Mouse (Mus musculus): ENCODE data around the gene Pde6g. TPM values are rescaled to one million over a fixed set of nuclear protein-coding genes. Genes with fewer than 3 reads are reported as not detected.

The Pde6g gene
- total and polyA plus RNA-seq, 2 experiments from 2014 or later, result 0.37 TPM; not detected in 1

DNA sequence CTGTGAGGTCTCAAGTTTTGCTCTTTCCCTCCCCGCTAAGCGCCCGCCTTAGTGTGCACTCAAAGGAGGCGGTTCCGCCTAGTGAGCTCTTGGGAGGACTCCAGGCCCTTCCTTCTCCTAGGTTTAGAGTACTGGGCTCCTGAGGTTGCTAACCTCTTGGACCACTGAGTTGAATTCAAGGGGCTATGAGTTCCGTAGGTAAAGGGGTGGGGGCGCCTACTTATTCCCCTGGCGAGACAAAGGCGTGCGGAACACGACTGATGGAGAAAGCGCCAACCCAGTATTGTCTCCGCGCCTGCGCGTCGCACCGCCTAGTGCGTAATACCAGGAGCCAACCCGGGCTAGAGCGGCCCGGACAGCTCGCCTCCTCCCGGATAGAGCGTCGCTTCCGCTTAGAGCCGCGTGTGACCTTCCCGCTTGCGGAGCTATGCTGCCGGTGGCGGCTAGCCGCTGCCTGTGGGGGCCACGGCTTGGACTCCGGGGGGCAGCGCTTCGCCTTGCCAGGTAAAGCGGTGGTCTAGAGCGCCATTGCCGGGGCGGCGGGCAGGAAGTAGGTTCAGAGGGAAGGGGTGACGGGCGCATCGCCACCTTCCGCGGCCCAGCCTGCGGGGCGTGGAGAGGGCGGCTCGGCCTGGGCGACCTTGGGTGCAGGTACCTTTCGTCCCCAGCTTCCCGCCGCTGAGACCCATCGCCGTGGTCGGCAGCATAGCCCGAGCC, 31.1 kb upstream of the Pde6g start, which contains the start of gene Mrpl12:
Gene Mrpl12, plus strand, starts transcription at position 349 of the 717 bp plus-strand sequence.
- H3K27me3 ChIP-seq (ENCODE audit: insufficient read depth, low read length), result no peaks in the 10 kb centered on the region
- TF ChIP-seq CTCF (IDR thresholded peaks at IDR 0.05), result peak; percentile 24; the same call in 1 of the 2 replicates
- ATAC-seq (ENCODE audit: low FRiP score), result peak; percentile 95
- peak within 1 kb of the TSS; percentile 75 for H3K4me3 ChIP-seq (ENCODE audit: low read depth, low read length)
- no peaks in the 10 kb centered on the region for H3K9me3 ChIP-seq (ENCODE audit: low read length)
- H3K4me2 ChIP-seq (ENCODE audit: low read depth, low read length, poor library complexity, severe bottlenecking), result peak within 1 kb of the TSS; percentile 59
- peaks cover 53% of the 10 kb centered on the region for H3K36me3 ChIP-seq (ENCODE audit: insufficient read depth, low read length)
- peak within 1 kb of the TSS; percentile 74 for H3K27ac ChIP-seq (ENCODE audit: low read depth, low read length)
- peak; percentile 99 for DNase-seq (ENCODE audit: low spot score)
- WGBS, result under 1% methylated on average over 59 of the region's 60 CpGs
- H3K9ac ChIP-seq (replicated peaks; ENCODE audit: low read length, poor library complexity, severe bottlenecking), result peak within 1 kb of the TSS; percentile 87
- H3K4me1 ChIP-seq (ENCODE audit: insufficient read depth, low read length), result peaks cover 3% of the 10 kb centered on the region; the same call in 1 of the 2 replicates

DNA sequence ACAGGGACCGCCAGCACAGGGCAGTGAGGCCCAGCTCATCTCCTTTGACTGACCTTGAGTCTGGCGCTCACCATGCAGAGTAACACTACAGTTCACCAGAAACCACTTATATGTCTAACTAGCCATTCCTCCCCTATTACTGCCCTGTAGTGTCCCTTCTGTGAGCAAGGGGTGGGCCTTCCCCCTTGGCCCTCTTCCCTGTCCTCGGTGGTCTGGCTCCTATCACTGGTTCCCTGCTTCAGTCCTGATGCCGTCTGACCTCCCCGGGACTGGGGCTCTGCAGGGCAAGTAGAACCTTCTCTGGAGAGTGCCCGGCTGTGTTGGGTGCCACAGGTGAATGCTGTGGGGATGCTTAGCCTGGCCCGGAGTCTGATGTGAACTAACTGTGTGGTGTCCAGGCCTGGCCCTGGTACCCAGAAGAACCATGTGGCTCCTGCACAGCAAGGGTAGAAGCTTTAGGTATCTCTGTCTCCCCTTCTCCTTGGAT, 30.2 kb upstream of the Pde6g start:
- DNase-seq (ENCODE audit: low spot score), result no peak
- ATAC-seq (ENCODE audit: low FRiP score), result no peak
- 91% methylated on average over 7 of the region's 7 CpGs for WGBS
- Histone ChIP-seq H3K27me3 (ENCODE audit: insufficient read depth, low read length) (no peaks in the 10 kb centered on the region), H3K4me1 (ENCODE audit: insufficient read depth, low read length) (peaks cover 3% of the 10 kb centered on the region; the same call in 1 of the 2 replicates), H3K4me2 (ENCODE audit: low read depth, low read length, poor library complexity, severe bottlenecking) (no peak overlapping the region), H3K9ac (replicated peaks; ENCODE audit: low read length, poor library complexity, severe bottlenecking) (no peak overlapping the region), H3K36me3 (ENCODE audit: insufficient read depth, low read length) (peaks cover 56% of the 10 kb centered on the region), H3K4me3 (ENCODE audit: low read depth, low read length) (no peak overlapping the region), H3K9me3 (ENCODE audit: low read length) (no peaks in the 10 kb centered on the region), H3K27ac (ENCODE audit: low read depth, low read length) (peak overlapping the region; percentile 74)
- TF ChIP-seq CTCF (IDR thresholded peaks at IDR 0.05), result no peak

DNA sequence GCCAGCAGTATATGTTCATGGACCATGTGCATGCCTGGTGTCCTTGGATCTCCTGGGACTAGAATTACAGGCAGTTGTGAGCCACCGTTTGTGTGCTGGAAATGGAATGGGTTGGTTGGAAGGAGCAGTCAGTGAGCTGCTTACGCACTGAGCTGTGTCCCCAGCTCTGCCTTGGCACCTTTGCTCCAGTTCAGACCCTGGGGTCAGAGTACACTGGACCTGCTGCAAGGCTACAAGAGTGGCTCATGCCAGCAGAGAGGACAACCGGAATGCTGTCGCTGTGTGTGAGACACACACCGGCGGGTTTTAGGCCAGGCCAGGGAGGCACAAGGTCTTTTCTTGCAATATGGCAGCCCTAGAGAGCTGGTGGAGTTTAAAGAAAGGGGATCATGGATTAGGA, 18.8 kb upstream of the Pde6g start:
- Histone ChIP-seq H3K9ac (replicated peaks; ENCODE audit: low read length, poor library complexity, severe bottlenecking) (no peak overlapping the region), H3K4me2 (ENCODE audit: low read depth, low read length, poor library complexity, severe bottlenecking) (no peak overlapping the region), H3K4me3 (ENCODE audit: low read depth, low read length) (no peak overlapping the region), H3K27ac (ENCODE audit: low read depth, low read length) (no peak overlapping the region), H3K4me1 (ENCODE audit: insufficient read depth, low read length) (peaks cover 6% of the 10 kb centered on the region; the same call in 1 of the 2 replicates), H3K36me3 (ENCODE audit: insufficient read depth, low read length) (peaks cover 59% of the 10 kb centered on the region), H3K9me3 (ENCODE audit: low read length) (no peaks in the 10 kb centered on the region), H3K27me3 (ENCODE audit: insufficient read depth, low read length) (no peaks in the 10 kb centered on the region)
- no peak for ATAC-seq (ENCODE audit: low FRiP score)
- TF ChIP-seq CTCF (IDR thresholded peaks at IDR 0.05), result no peak
- WGBS, result 94% methylated on average over 6 of the region's 6 CpGs
- DNase-seq (ENCODE audit: low spot score), result no peak

DNA sequence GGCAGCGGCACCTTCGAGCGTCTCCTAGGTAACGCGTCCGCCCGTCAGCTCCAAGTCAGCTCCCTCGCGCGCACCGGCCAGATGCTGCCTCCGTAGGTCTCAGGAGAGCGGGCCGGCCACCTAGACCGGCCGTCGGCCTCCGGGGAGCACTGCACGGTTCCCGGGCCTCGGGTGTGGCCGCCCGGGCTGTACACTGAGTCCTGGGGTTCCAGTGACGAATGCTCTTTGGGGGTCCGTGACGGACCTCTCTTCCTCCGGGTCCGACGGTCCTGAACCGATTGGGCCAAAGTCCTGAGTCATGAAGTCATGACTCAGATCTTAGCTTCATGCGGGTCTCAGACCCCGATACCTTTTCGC, 14.4 kb upstream of the Pde6g start:
- peaks cover 15% of the 10 kb centered on the region; the same call in 1 of the 2 replicates for H3K4me1 ChIP-seq (ENCODE audit: insufficient read depth, low read length)
- peak overlapping the region; percentile 94 for H3K4me3 ChIP-seq (ENCODE audit: low read depth, low read length)
- ATAC-seq (ENCODE audit: low FRiP score), result no peak
- no peak for DNase-seq (ENCODE audit: low spot score)
- H3K36me3 ChIP-seq (ENCODE audit: insufficient read depth, low read length), result peaks cover 38% of the 10 kb centered on the region
- TF ChIP-seq CTCF (IDR thresholded peaks at IDR 0.05), result no peak
- no peaks in the 10 kb centered on the region for H3K9me3 ChIP-seq (ENCODE audit: low read length)
- peak overlapping the region; percentile 67 for H3K27ac ChIP-seq (ENCODE audit: low read depth, low read length)
- no peaks in the 10 kb centered on the region for H3K27me3 ChIP-seq (ENCODE audit: insufficient read depth, low read length)
- H3K9ac ChIP-seq (replicated peaks; ENCODE audit: low read length, poor library complexity, severe bottlenecking), result peak overlapping the region; percentile 96
- under 1% methylated on average over 30 of the region's 33 CpGs for WGBS
- peak overlapping the region; percentile 92 for H3K4me2 ChIP-seq (ENCODE audit: low read depth, low read length, poor library complexity, severe bottlenecking)

DNA sequence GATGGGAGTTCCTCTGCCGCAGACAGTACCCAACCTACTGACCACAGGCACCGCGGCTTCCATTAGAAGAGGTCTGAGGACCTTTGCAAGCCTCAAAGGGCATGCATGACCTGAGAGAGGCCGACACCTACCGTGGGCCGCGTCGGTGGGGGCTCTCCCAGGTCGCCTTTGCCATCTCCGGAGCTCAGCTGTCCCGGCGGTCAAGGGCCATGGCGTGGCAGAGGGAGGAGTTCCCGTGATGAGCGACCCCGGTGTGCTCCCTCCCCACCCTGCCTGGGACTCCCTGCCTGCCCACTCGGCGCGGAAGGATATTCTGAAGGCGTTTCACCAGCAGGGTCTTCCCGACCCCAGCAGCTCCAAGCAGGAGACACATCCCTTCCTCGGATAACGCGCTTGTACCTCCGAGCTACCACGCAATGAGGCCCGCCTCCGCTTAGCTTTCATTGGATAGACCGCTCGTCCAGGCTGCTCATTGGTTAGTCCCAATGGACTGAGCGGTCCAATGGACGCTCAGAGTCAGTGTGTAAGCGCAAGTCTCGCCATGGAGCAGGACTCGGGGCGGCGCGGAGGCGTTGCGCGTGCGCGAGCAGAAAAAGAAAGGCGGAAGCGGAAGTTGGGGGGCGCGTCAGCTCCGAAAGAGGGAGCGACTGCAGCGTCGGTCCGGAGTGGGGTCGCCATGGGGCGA, 13.9 kb upstream of the Pde6g start, which contains the start of gene Arl16:
Gene Arl16, minus strand, starts transcription at position 557 of the 685 bp plus-strand sequence.
- Histone ChIP-seq H3K27me3 (ENCODE audit: insufficient read depth, low read length) (no peaks in the 10 kb centered on the region), H3K36me3 (ENCODE audit: insufficient read depth, low read length) (peaks cover 38% of the 10 kb centered on the region), H3K4me1 (ENCODE audit: insufficient read depth, low read length) (peaks cover 15% of the 10 kb centered on the region; the same call in 1 of the 2 replicates), H3K9me3 (ENCODE audit: low read length) (no peaks in the 10 kb centered on the region), H3K9ac (replicated peaks; ENCODE audit: low read length, poor library complexity, severe bottlenecking) (peak within 1 kb of the TSS; percentile 96), H3K4me3 (ENCODE audit: low read depth, low read length) (peak within 1 kb of the TSS; percentile 94), H3K4me2 (ENCODE audit: low read depth, low read length, poor library complexity, severe bottlenecking) (peak within 1 kb of the TSS; percentile 92), H3K27ac (ENCODE audit: low read depth, low read length) (peak within 1 kb of the TSS; percentile 80)
- under 1% methylated on average over 51 of the region's 54 CpGs for WGBS
- peak; percentile 13; the same call in 1 of the 2 replicates for TF ChIP-seq CTCF (IDR thresholded peaks at IDR 0.05)
- DNase-seq (ENCODE audit: low spot score) (peak; percentile 100), ATAC-seq (ENCODE audit: low FRiP score) (peak; percentile 100)

Data from midbrain, postnatal 0 days (tissue).